Mouse (Mus musculus): ENCODE results near the gene Sv2a. TPM values are rescaled to one million over a fixed set of nuclear protein-coding genes. Genes with fewer than 3 reads are reported as not detected.

The Sv2a gene
- 95.7 and 111 TPM in 2 replicates for polyA plus RNA-seq (2014; fragmentation: Nextera tagmentation; extraction: Ambion mirVana)

GRCm38 (mm10) chr3:96180727-96181477 lies at the start of gene Sv2a:
Sv2a (plus strand) TSS chr3:96181151.
- H3K9ac ChIP-seq = peak within 1 kb of the TSS; percentile 79
- peak; percentile 62 for DNase-seq (ENCODE audit: low spot score)

GRCm38 (mm10) chr3:96132478-96132877 lies 48.5 kb upstream of the Sv2a start:
- Histone ChIP-seq H3K4me2 (replicated peaks) (no peak overlapping the region), H3K4me3 (replicated peaks; ENCODE audit: low read length) (no peak overlapping the region), H3K9ac (no peak overlapping the region), H3K9me3 (ENCODE audit: control insufficient read depth, low read length) (no peaks in the 10 kb centered on the region), H3K4me1 (replicated peaks; ENCODE audit: control insufficient read depth, insufficient read depth, low read length) (no peaks in the 10 kb centered on the region), H3K27me3 (ENCODE audit: control insufficient read depth, insufficient read depth, low read length) (no peaks in the 10 kb centered on the region), H3K27ac (no peak overlapping the region), H3K36me3 (replicated peaks; ENCODE audit: control insufficient read depth, insufficient read depth) (peaks cover 9% of the 10 kb centered on the region; the same call in 1 of the 2 replicates)
- 76% methylated on average over 3 of the region's 3 CpGs for WGBS
- no peak for ATAC-seq (ENCODE audit: low FRiP score)
- no peak for DNase-seq (ENCODE audit: low spot score)

More at GRCm38 (mm10) chr3:96180727-96181477, at the start of gene Sv2a:
- Histone ChIP-seq H3K9me3 (ENCODE audit: control insufficient read depth, low read length) (no peaks in the 10 kb centered on the region), H3K4me2 (replicated peaks) (peak within 1 kb of the TSS; percentile 63), H3K27ac (peak within 1 kb of the TSS; percentile 85), H3K4me3 (replicated peaks; ENCODE audit: low read length) (peak within 1 kb of the TSS; percentile 60), H3K27me3 (ENCODE audit: control insufficient read depth, insufficient read depth, low read length) (no peaks in the 10 kb centered on the region), H3K4me1 (replicated peaks; ENCODE audit: control insufficient read depth, insufficient read depth, low read length) (peaks cover 27% of the 10 kb centered on the region), H3K36me3 (replicated peaks; ENCODE audit: control insufficient read depth, insufficient read depth) (peaks cover 37% of the 10 kb centered on the region)
- ATAC-seq (ENCODE audit: low FRiP score) = peak; percentile 80
- 0% methylated on average over 14 of the region's 23 CpGs for WGBS

GRCm38 (mm10) chr3:96133327-96133905 lies 47.5 kb upstream of the Sv2a start:
- WGBS = 78% methylated on average over 11 of the region's 11 CpGs
- no peaks in the 10 kb centered on the region for H3K27me3 ChIP-seq (ENCODE audit: control insufficient read depth, insufficient read depth, low read length)
- DNase-seq (ENCODE audit: low spot score) (no peak), ATAC-seq (ENCODE audit: low FRiP score) (no peak)
- H3K4me3 ChIP-seq (replicated peaks; ENCODE audit: low read length) = no peak overlapping the region
- no peak overlapping the region for H3K4me2 ChIP-seq (replicated peaks)
- H3K36me3 ChIP-seq (replicated peaks; ENCODE audit: control insufficient read depth, insufficient read depth) = peaks cover 12% of the 10 kb centered on the region; the same call in 1 of the 2 replicates
- no peaks in the 10 kb centered on the region for H3K4me1 ChIP-seq (replicated peaks; ENCODE audit: control insufficient read depth, insufficient read depth, low read length)
- no peaks in the 10 kb centered on the region for H3K9me3 ChIP-seq (ENCODE audit: control insufficient read depth, low read length)
- no peak overlapping the region for H3K9ac ChIP-seq
- H3K27ac ChIP-seq = no peak overlapping the region

GRCm38 (mm10) chr3:96135011-96135410 lies 45.9 kb upstream of the Sv2a start:
- 90% methylated on average over 3 of the region's 3 CpGs for WGBS
- no peak overlapping the region for H3K4me3 ChIP-seq (replicated peaks; ENCODE audit: low read length)
- no peak overlapping the region for H3K9ac ChIP-seq
- no peak for DNase-seq (ENCODE audit: low spot score)
- H3K27ac ChIP-seq = no peak overlapping the region
- peaks cover 18% of the 10 kb centered on the region; the same call in 1 of the 2 replicates for H3K36me3 ChIP-seq (replicated peaks; ENCODE audit: control insufficient read depth, insufficient read depth)
- H3K4me2 ChIP-seq (replicated peaks) = no peak overlapping the region
- no peaks in the 10 kb centered on the region for H3K27me3 ChIP-seq (ENCODE audit: control insufficient read depth, insufficient read depth, low read length)
- H3K9me3 ChIP-seq (ENCODE audit: control insufficient read depth, low read length) = no peaks in the 10 kb centered on the region
- ATAC-seq (ENCODE audit: low FRiP score) = no peak
- no peaks in the 10 kb centered on the region for H3K4me1 ChIP-seq (replicated peaks; ENCODE audit: control insufficient read depth, insufficient read depth, low read length)

GRCm38 (mm10) chr3:96147950-96148349 lies 33.0 kb upstream of the Sv2a start:
- ATAC-seq (ENCODE audit: low FRiP score) (no peak), DNase-seq (ENCODE audit: low spot score) (peak; percentile 85)
- Histone ChIP-seq H3K9me3 (ENCODE audit: control insufficient read depth, low read length) (no peaks in the 10 kb centered on the region), H3K4me3 (replicated peaks; ENCODE audit: low read length) (no peak overlapping the region), H3K9ac (peak overlapping the region; percentile 40; the same call in 1 of the 2 replicates), H3K4me2 (replicated peaks) (no peak overlapping the region), H3K27ac (peak overlapping the region; percentile 47; the same call in 1 of the 2 replicates), H3K4me1 (replicated peaks; ENCODE audit: control insufficient read depth, insufficient read depth, low read length) (no peaks in the 10 kb centered on the region), H3K36me3 (replicated peaks; ENCODE audit: control insufficient read depth, insufficient read depth) (peaks cover 58% of the 10 kb centered on the region), H3K27me3 (ENCODE audit: control insufficient read depth, insufficient read depth, low read length) (no peaks in the 10 kb centered on the region)
- 19% methylated on average over 5 of the region's 5 CpGs for WGBS

GRCm38 (mm10) chr3:96151836-96152235 lies 29.1 kb upstream of the Sv2a start:
- Histone ChIP-seq H3K9me3 (ENCODE audit: control insufficient read depth, low read length) (no peaks in the 10 kb centered on the region), H3K36me3 (replicated peaks; ENCODE audit: control insufficient read depth, insufficient read depth) (peaks cover 58% of the 10 kb centered on the region), H3K9ac (no peak overlapping the region), H3K4me3 (replicated peaks; ENCODE audit: low read length) (no peak overlapping the region), H3K4me1 (replicated peaks; ENCODE audit: control insufficient read depth, insufficient read depth, low read length) (no peaks in the 10 kb centered on the region), H3K27me3 (ENCODE audit: control insufficient read depth, insufficient read depth, low read length) (no peaks in the 10 kb centered on the region), H3K4me2 (replicated peaks) (no peak overlapping the region), H3K27ac (no peak overlapping the region)
- 92% methylated on average over 7 of the region's 7 CpGs for WGBS
- DNase-seq (ENCODE audit: low spot score) (no peak), ATAC-seq (ENCODE audit: low FRiP score) (no peak)

GRCm38 (mm10) chr3:96152611-96153010 lies 28.3 kb upstream of the Sv2a start:
- H3K9ac ChIP-seq = no peak overlapping the region
- H3K27me3 ChIP-seq (ENCODE audit: control insufficient read depth, insufficient read depth, low read length) = no peaks in the 10 kb centered on the region
- no peak overlapping the region for H3K4me3 ChIP-seq (replicated peaks; ENCODE audit: low read length)
- H3K4me1 ChIP-seq (replicated peaks; ENCODE audit: control insufficient read depth, insufficient read depth, low read length) = no peaks in the 10 kb centered on the region
- DNase-seq (ENCODE audit: low spot score) (no peak), ATAC-seq (ENCODE audit: low FRiP score) (no peak)
- 92% methylated on average over 5 of the region's 5 CpGs for WGBS
- H3K36me3 ChIP-seq (replicated peaks; ENCODE audit: control insufficient read depth, insufficient read depth) = peaks cover 58% of the 10 kb centered on the region
- H3K27ac ChIP-seq = no peak overlapping the region
- H3K4me2 ChIP-seq (replicated peaks) = no peak overlapping the region
- no peaks in the 10 kb centered on the region for H3K9me3 ChIP-seq (ENCODE audit: control insufficient read depth, low read length)

- no peak overlapping the region for H3K4me3 ChIP-seq (replicated peaks; ENCODE audit: low read length)
- WGBS = 80% methylated on average over 8 of the region's 8 CpGs
- no peak overlapping the region for H3K27ac ChIP-seq
- DNase-seq (ENCODE audit: low spot score) (no peak), ATAC-seq (ENCODE audit: low FRiP score) (peak; percentile 48; the same call in 1 of the 2 replicates)
- H3K9ac ChIP-seq = no peak overlapping the region
- peaks cover 4% of the 10 kb centered on the region; the same call in 1 of the 2 replicates for H3K4me1 ChIP-seq (replicated peaks; ENCODE audit: control insufficient read depth, insufficient read depth, low read length)
- H3K27me3 ChIP-seq (ENCODE audit: control insufficient read depth, insufficient read depth, low read length) = no peaks in the 10 kb centered on the region
- peaks cover 52% of the 10 kb centered on the region for H3K36me3 ChIP-seq (replicated peaks; ENCODE audit: control insufficient read depth, insufficient read depth)
- no peaks in the 10 kb centered on the region for H3K9me3 ChIP-seq (ENCODE audit: control insufficient read depth, low read length)
- H3K4me2 ChIP-seq (replicated peaks) = no peak overlapping the region
These were observed 25.4 kb upstream of the Sv2a start for GRCm38 (mm10) chr3:96155501-96155900.

- DNase-seq (ENCODE audit: low spot score) (no peak), ATAC-seq (ENCODE audit: low FRiP score) (no peak)
- 87% methylated on average over 4 of the region's 4 CpGs for WGBS
- peaks cover 16% of the 10 kb centered on the region for H3K4me1 ChIP-seq (replicated peaks; ENCODE audit: control insufficient read depth, insufficient read depth, low read length)
- H3K27ac ChIP-seq = no peak overlapping the region
- H3K27me3 ChIP-seq (ENCODE audit: control insufficient read depth, insufficient read depth, low read length) = no peaks in the 10 kb centered on the region
- no peaks in the 10 kb centered on the region for H3K9me3 ChIP-seq (ENCODE audit: control insufficient read depth, low read length)
- no peak overlapping the region for H3K9ac ChIP-seq
- H3K36me3 ChIP-seq (replicated peaks; ENCODE audit: control insufficient read depth, insufficient read depth) = peaks cover 9% of the 10 kb centered on the region
- no peak overlapping the region for H3K4me2 ChIP-seq (replicated peaks)
- no peak overlapping the region for H3K4me3 ChIP-seq (replicated peaks; ENCODE audit: low read length)
These were observed 21.1 kb upstream of the Sv2a start for GRCm38 (mm10) chr3:96159820-96160219.

Data from hindbrain, embryonic 14.5 days (tissue).